Mouse (Mus musculus) granulocyte monocyte progenitor cell, adult 5-6 weeks (primary cell): ENCODE measurements around the gene Tox4. TPM values are rescaled to one million over a fixed set of nuclear protein-coding genes. Genes with fewer than 3 reads are reported as not detected.

ENCODE experiments used
- ATAC-seq: replicated peaks from 2 replicates; pipeline ENCODE4 v1.8.0; 2016; ENCODE audit warnings: mild to moderate bottlenecking, moderate TSS enrichment, inconsistent platforms; ENCODE audit not compliant: poor library complexity, severe bottlenecking
- total RNA-seq, 2 experiments: library from RNA; stranded (forward) in 1 of 2; stranded (reverse) in 1 of 2; fragments of 200-712, 200-1000 nt in 1 of 2; fragments of >200 nt in 1 of 2; fragmentation: Nextera tagmentation in 1 of 2; gene quantifications; 2 replicates each; pipeline ENCODE4 v1.2.3; 2014 to 2017

Tox4 gene
- total RNA-seq, 2 experiments from 2014 or later = 45.9 to 47.1 TPM

GRCm38 (mm10) chr14:52310906-52311305 lies 32.0 kb downstream of the Tox4 start:
- ATAC-seq = no peak

GRCm38 (mm10) chr14:52313931-52314807 lies 35.2 kb downstream of the Tox4 start:
- peak; percentile 83 for ATAC-seq

- no peak for ATAC-seq
Measured at GRCm38 (mm10) chr14:52314808-52315150, 35.8 kb downstream of the Tox4 start.

GRCm38 (mm10) chr14:52315283-52315780 lies 36.4 kb downstream of the Tox4 start:
- ATAC-seq = no peak

- peak; percentile 30 for ATAC-seq
Measured at GRCm38 (mm10) chr14:52315792-52316440, 37.0 kb downstream of the Tox4 start.

GRCm38 (mm10) chr14:52316441-52317225 lies 37.7 kb downstream of the Tox4 start:
- ATAC-seq = no peak

- ATAC-seq = no peak
Measured at GRCm38 (mm10) chr14:52319361-52319760, 40.4 kb downstream of the Tox4 start.

GRCm38 (mm10) chr14:52325890-52326289 lies 46.9 kb downstream of the Tox4 start:
- peak; percentile 62 for ATAC-seq

GRCm38 (mm10) chr14:52327375-52327901 lies 48.5 kb downstream of the Tox4 start:
- no peak for ATAC-seq

GRCm38 (mm10) chr14:52327910-52328812 lies 49.2 kb downstream of the Tox4 start, which contains the start of gene Sall2:
Gene Sall2, minus strand, starts transcription at chr14:52328762.
- 0 out of 2 replicates have a peak, but pooled peaks have one; percentile 7 for ATAC-seq

GRCm38 (mm10) chr14:52331069-52331750 lies 52.3 kb downstream of the Tox4 start:
- no peak for ATAC-seq

GRCm38 (mm10) chr14:52332171-52332570 lies 53.2 kb downstream of the Tox4 start:
- no peak for ATAC-seq

GRCm38 (mm10) chr14:52338751-52339511 lies 60.0 kb downstream of the Tox4 start:
- ATAC-seq = peak; percentile 90

GRCm38 (mm10) chr14:52339512-52339852 lies 60.5 kb downstream of the Tox4 start:
- no peak for ATAC-seq
